Mouse (Mus musculus): ENCODE measurements at regions not wholly inside any gene's neighbourhood (a gene's known extent, or its start where the extent isn't known, plus 50 kb on each side); places are given as distances from the start of the nearest gene placed in this dataset.

- DNase-seq = no peak
Measured at GRCm38 (mm10) chr2:169524429-169524828, 63.1 kb downstream of the Gm11011 start.

GRCm38 (mm10) chr2:169519941-169520340 is 67.6 kb downstream of the Gm11011 start:
- no peak for DNase-seq

- peak; percentile 25 for DNase-seq
Measured at GRCm38 (mm10) chr2:169515350-169515749, 72.2 kb downstream of the Gm11011 start.

- DNase-seq = no peak
Measured at GRCm38 (mm10) chr2:169510741-169511140, 76.8 kb downstream of the Gm11011 start.

- no peak for DNase-seq
Measured at GRCm38 (mm10) chr2:169509406-169509805, 78.1 kb downstream of the Gm11011 start.

GRCm38 (mm10) chr2:169504416-169505057 is 83.0 kb downstream of the Gm11011 start:
- DNase-seq = no peak

- DNase-seq = no peak
Measured at GRCm38 (mm10) chr2:169503598-169503958, 84.0 kb downstream of the Gm11011 start.

- no peak for DNase-seq
Measured at GRCm38 (mm10) chr2:169502717-169503597, 84.6 kb downstream of the Gm11011 start.

- no peak for DNase-seq
Measured at GRCm38 (mm10) chr2:169501736-169502340, 85.7 kb downstream of the Gm11011 start.

GRCm38 (mm10) chr2:169495368-169495767 is 92.2 kb downstream of the Gm11011 start:
- no peak for DNase-seq

GRCm38 (mm10) chr2:169494503-169495311 is 92.8 kb downstream of the Gm11011 start:
- no peak for DNase-seq

- no peak for DNase-seq
Measured at GRCm38 (mm10) chr2:169493609-169494275, 93.8 kb downstream of the Gm11011 start.

- peak; percentile 80 for DNase-seq
Measured at GRCm38 (mm10) chr2:169483934-169484333, 103.6 kb downstream of the Gm11011 start.

- peak; percentile 40 for DNase-seq
Measured at GRCm38 (mm10) chr2:169481731-169482465, 105.6 kb downstream of the Gm11011 start.

- no peak for DNase-seq
Measured at GRCm38 (mm10) chr2:169474418-169475112, 113.0 kb downstream of the Gm11011 start.

- no peak for DNase-seq
Measured at GRCm38 (mm10) chr2:169469538-169469937, 118.0 kb downstream of the Gm11011 start.

- DNase-seq = no peak
Measured at GRCm38 (mm10) chr2:169467621-169468020, 119.9 kb downstream of the Gm11011 start.

GRCm38 (mm10) chr2:169464106-169464505 is 123.4 kb downstream of the Gm11011 start:
- no peak for DNase-seq

GRCm38 (mm10) chr2:169461491-169462039 is 126.0 kb downstream of the Gm11011 start:
- no peak for DNase-seq

GRCm38 (mm10) chr2:169452956-169453355 is 134.6 kb downstream of the Gm11011 start:
- no peak for DNase-seq

Measured in adrenal gland, postnatal 14 days (tissue).